Mouse (Mus musculus): ENCODE results near the gene Gfra4. TPM values are rescaled to one million over a fixed set of nuclear protein-coding genes. Genes with fewer than 3 reads are reported as not detected.

Gfra4 gene
- polyA plus RNA-seq, 1 experiment from 2014 or later, result 63.7 TPM

DNA sequence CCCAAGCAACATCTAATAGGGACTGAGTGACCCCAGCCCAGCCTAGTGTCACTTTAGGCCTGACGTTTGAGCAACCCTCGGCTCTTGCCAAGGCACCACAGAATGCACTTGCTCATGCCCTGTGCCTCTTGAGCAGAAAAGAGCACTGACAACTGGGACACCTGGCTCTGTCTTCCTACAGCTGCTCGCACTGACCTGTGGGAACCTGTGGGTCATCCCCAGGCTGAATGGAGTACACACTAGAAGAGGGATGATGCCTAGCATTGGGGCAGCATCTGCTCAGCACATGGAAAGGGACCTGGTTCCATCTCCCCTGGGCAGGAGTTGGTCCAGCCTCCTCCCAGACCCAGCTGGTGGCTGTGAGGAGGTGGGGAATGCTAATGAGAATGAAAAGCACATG, 15.9 kb downstream of the Gfra4 start:
- WGBS, result 91% methylated on average over 3 of the region's 3 CpGs
- no peak for ATAC-seq (ENCODE audit: low read depth)
- H3K27ac ChIP-seq (ENCODE audit: low read depth, low read length), result no peak overlapping the region

DNA sequence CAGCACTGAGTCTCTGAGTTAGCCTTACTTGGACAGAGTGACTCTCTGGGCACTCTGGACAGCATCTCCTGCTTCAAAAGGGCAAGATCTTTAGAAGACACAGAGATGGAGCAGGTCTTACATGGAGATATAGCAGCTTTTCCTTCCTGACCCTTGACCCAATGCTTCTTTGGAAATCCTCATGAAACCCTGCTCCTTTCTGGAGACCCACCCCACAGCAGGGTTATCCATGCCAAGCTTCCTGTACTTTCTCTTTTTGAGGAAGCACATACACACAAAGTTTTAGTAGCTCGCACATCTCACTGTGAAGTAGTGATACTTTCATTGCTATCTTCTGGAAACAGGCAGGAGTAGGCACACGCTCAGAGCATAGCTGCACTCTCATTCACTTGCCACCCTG, 17.7 kb downstream of the Gfra4 start:
- WGBS, result 95% methylated on average over 2 of the region's 2 CpGs
- no peaks in the 10 kb centered on the region for H3K27me3 ChIP-seq (ENCODE audit: control insufficient read depth, insufficient read depth, low read length)
- no peak overlapping the region for H3K4me3 ChIP-seq (ENCODE audit: low read depth, low read length)
- no peak for ATAC-seq (ENCODE audit: low read depth)
- H3K9ac ChIP-seq (replicated peaks; ENCODE audit: low read depth, low read length), result no peak overlapping the region
- H3K4me2 ChIP-seq (ENCODE audit: low read depth, low read length), result no peak overlapping the region
- H3K9me3 ChIP-seq (ENCODE audit: control insufficient read depth, low read length), result no peaks in the 10 kb centered on the region
- no peaks in the 10 kb centered on the region for H3K4me1 ChIP-seq (ENCODE audit: control insufficient read depth, insufficient read depth, low read length)
- peaks cover 24% of the 10 kb centered on the region for H3K36me3 ChIP-seq (ENCODE audit: control insufficient read depth, insufficient read depth, low read length)
- no peak overlapping the region for H3K27ac ChIP-seq (ENCODE audit: low read depth, low read length)

More for the DNA sequence above, 15.9 kb downstream of the Gfra4 start:
- H3K4me3 ChIP-seq (ENCODE audit: low read depth, low read length), result no peak overlapping the region
- H3K36me3 ChIP-seq (ENCODE audit: control insufficient read depth, insufficient read depth, low read length), result peaks cover 17% of the 10 kb centered on the region
- no peaks in the 10 kb centered on the region for H3K27me3 ChIP-seq (ENCODE audit: control insufficient read depth, insufficient read depth, low read length)
- no peaks in the 10 kb centered on the region for H3K4me1 ChIP-seq (ENCODE audit: control insufficient read depth, insufficient read depth, low read length)
- H3K4me2 ChIP-seq (ENCODE audit: low read depth, low read length), result no peak overlapping the region
- no peak overlapping the region for H3K9ac ChIP-seq (replicated peaks; ENCODE audit: low read depth, low read length)
- no peaks in the 10 kb centered on the region for H3K9me3 ChIP-seq (ENCODE audit: control insufficient read depth, low read length)

DNA sequence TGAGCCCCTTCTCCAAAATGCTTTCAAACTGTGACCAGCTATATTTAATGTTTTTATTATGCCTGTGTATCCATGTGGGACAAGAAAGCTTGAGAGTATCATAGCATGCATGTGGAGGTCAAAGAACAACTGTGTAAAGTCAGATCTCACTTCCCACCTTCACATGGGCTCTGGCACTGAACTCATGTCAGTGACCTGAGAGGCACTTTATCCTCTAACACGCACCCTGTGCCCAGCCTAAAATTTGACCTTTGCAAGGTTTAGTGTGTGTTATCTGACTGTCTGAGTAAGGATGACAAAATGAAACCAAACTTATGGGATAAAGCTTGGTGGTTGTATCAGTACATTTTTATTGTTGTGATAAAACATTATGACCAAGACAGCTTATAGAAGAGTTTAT, 32.3 kb downstream of the Gfra4 start:
- Histone ChIP-seq H3K9me3 (ENCODE audit: control insufficient read depth, low read length) (no peaks in the 10 kb centered on the region), H3K4me2 (ENCODE audit: low read depth, low read length) (no peak overlapping the region), H3K36me3 (ENCODE audit: control insufficient read depth, insufficient read depth, low read length) (peaks cover 30% of the 10 kb centered on the region), H3K27ac (ENCODE audit: low read depth, low read length) (no peak overlapping the region), H3K9ac (replicated peaks; ENCODE audit: low read depth, low read length) (no peak overlapping the region), H3K4me3 (ENCODE audit: low read depth, low read length) (no peak overlapping the region), H3K27me3 (ENCODE audit: control insufficient read depth, insufficient read depth, low read length) (no peaks in the 10 kb centered on the region), H3K4me1 (ENCODE audit: control insufficient read depth, insufficient read depth, low read length) (no peaks in the 10 kb centered on the region)
- ATAC-seq (ENCODE audit: low read depth), result no peak
- WGBS, result 91% methylated on average over 1 of the region's 1 CpGs

DNA sequence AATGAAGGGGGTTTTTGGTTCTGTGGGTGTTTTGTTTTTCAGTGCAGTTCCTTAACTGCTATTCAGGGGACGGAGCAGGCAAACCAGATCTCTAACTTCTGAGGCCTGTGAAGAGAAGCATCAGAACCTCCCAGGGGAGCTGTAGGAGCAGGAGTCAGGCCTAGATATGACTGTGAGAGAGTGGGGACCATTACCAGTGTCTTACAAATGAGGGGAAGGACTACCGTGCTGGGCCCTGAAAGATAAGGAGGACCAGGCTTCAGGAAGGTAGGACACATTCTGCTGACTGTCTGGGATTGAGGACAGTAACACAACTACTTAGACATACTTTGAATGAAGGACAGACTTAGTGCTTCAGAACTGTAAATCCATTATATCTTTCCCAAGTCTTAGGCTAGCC, 33.8 kb downstream of the Gfra4 start:
- no peak for ATAC-seq (ENCODE audit: low read depth)
- Histone ChIP-seq H3K4me1 (ENCODE audit: control insufficient read depth, insufficient read depth, low read length) (no peaks in the 10 kb centered on the region), H3K4me2 (ENCODE audit: low read depth, low read length) (no peak overlapping the region), H3K9ac (replicated peaks; ENCODE audit: low read depth, low read length) (no peak overlapping the region), H3K9me3 (ENCODE audit: control insufficient read depth, low read length) (no peaks in the 10 kb centered on the region), H3K27me3 (ENCODE audit: control insufficient read depth, insufficient read depth, low read length) (no peaks in the 10 kb centered on the region), H3K4me3 (ENCODE audit: low read depth, low read length) (no peak overlapping the region), H3K36me3 (ENCODE audit: control insufficient read depth, insufficient read depth, low read length) (peaks cover 28% of the 10 kb centered on the region; the same call in 1 of the 2 replicates), H3K27ac (ENCODE audit: low read depth, low read length) (no peak overlapping the region)
- 91% methylated on average over 2 of the region's 2 CpGs for WGBS

DNA sequence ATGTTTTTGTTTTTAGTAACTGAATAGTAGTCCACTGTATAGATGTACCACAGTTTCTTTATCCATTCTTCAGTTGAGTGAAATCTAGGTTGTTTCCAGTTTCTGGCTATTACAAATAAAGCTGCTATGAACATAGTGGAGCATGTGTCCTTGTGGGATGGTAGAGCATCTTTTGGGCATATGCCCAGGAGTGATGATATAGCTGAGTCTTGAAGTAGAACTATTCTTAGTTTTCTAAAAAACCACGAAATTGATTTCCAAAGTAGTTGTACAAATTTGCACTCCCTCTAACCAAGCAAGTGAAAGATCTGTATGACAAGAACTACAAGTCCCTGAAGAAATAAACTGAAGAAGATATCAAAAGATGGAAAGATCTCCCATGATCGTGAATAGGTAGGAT, 50.1 kb downstream of the Gfra4 start:
- H3K36me3 ChIP-seq (ENCODE audit: control insufficient read depth, insufficient read depth, low read length), result peaks cover 8% of the 10 kb centered on the region

More for the DNA sequence above, 50.1 kb downstream of the Gfra4 start:
- H3K27me3 ChIP-seq (ENCODE audit: control insufficient read depth, insufficient read depth, low read length), result no peaks in the 10 kb centered on the region
- no peak overlapping the region for H3K4me2 ChIP-seq (ENCODE audit: low read depth, low read length)
- H3K4me3 ChIP-seq (ENCODE audit: low read depth, low read length), result no peak overlapping the region
- no peak overlapping the region for H3K9ac ChIP-seq (replicated peaks; ENCODE audit: low read depth, low read length)
- no peak overlapping the region for H3K27ac ChIP-seq (ENCODE audit: low read depth, low read length)
- 96% methylated on average over 2 of the region's 2 CpGs for WGBS
- ATAC-seq (ENCODE audit: low read depth), result no peak
- no peaks in the 10 kb centered on the region for H3K4me1 ChIP-seq (ENCODE audit: control insufficient read depth, insufficient read depth, low read length)
- no peaks in the 10 kb centered on the region for H3K9me3 ChIP-seq (ENCODE audit: control insufficient read depth, low read length)

Small RNA genes lying within 50 kb of the gene (microRNA-seq; reads per million reads assigned to microRNA genes)
- gene Mir6973b, result not detected

Other genes with a start within 250 kb of the Gfra4 start
- gene 4930402H24Rik, start 136.7 kb downstream of the Gfra4 start, polyA plus RNA-seq (2014; fragmentation: Nextera tagmentation; extraction: Ambion mirVana), result 106 and 109 TPM in 2 replicates
- 24.7 and 25.3 TPM in 2 replicates for gene Atrn, start 136.6 kb downstream of the Gfra4 start, polyA plus RNA-seq (2014; fragmentation: Nextera tagmentation; extraction: Ambion mirVana)
- gene Adam33, start 20.7 kb upstream of the Gfra4 start, polyA plus RNA-seq (2014; fragmentation: Nextera tagmentation; extraction: Ambion mirVana), result 0.60 and 0.73 TPM in 2 replicates
- gene Siglec1, start 43.7 kb upstream of the Gfra4 start, polyA plus RNA-seq (2014; fragmentation: Nextera tagmentation; extraction: Ambion mirVana), result 0.09 and 0.43 TPM in 2 replicates
- gene Hspa12b, start 84.2 kb upstream of the Gfra4 start, polyA plus RNA-seq (2014; fragmentation: Nextera tagmentation; extraction: Ambion mirVana), result 1.3 and 3.4 TPM in 2 replicates
- not detected in 2 replicates for gene Gm11037, start 90.4 kb upstream of the Gfra4 start, polyA plus RNA-seq (2014; fragmentation: Nextera tagmentation; extraction: Ambion mirVana)
- 86.9 and 90.0 TPM in 2 replicates for gene 1700037H04Rik, start 117.0 kb upstream of the Gfra4 start, polyA plus RNA-seq (2014; fragmentation: Nextera tagmentation; extraction: Ambion mirVana)
- 7.0 and 10.5 TPM in 2 replicates for gene Cenpb, start 137.0 kb upstream of the Gfra4 start, polyA plus RNA-seq (2014; fragmentation: Nextera tagmentation; extraction: Ambion mirVana)
- 21.9 and 24.7 TPM in 2 replicates for gene Cdc25b, start 143.9 kb upstream of the Gfra4 start, polyA plus RNA-seq (2014; fragmentation: Nextera tagmentation; extraction: Ambion mirVana)
- 9.2 and 9.4 TPM in 2 replicates for gene Spef1, start 144.2 kb upstream of the Gfra4 start, polyA plus RNA-seq (2014; fragmentation: Nextera tagmentation; extraction: Ambion mirVana)
- 39.4 and 39.5 TPM in 2 replicates for gene Ap5s1, start 164.0 kb upstream of the Gfra4 start, polyA plus RNA-seq (2014; fragmentation: Nextera tagmentation; extraction: Ambion mirVana)
- gene Mavs, start 191.0 kb upstream of the Gfra4 start, polyA plus RNA-seq (2014; fragmentation: Nextera tagmentation; extraction: Ambion mirVana), result 5.0 and 6.1 TPM in 2 replicates
- 28.7 and 32.2 TPM in 2 replicates for gene Pank2, start 219.4 kb upstream of the Gfra4 start, polyA plus RNA-seq (2014; fragmentation: Nextera tagmentation; extraction: Ambion mirVana)

Measured in neural tube, embryonic 14.5 days (tissue).